Mouse (Mus musculus): ENCODE measurements at regions not wholly inside any gene's neighbourhood (a gene's known extent, or its start where the extent isn't known, plus 50 kb on each side); places are given as distances from the start of the nearest gene placed in this dataset.

- TF ChIP-seq POLR2A (IDR thresholded peaks at IDR 0.05; ENCODE audit: insufficient read depth, low read length): no peak
- no peak for TF ChIP-seq CTCF (IDR thresholded peaks at IDR 0.05; ENCODE audit: low read depth, low read length)
Measured at GRCm38 (mm10) chr10:17212551-17213309, 510.3 kb upstream of the Cited2 start.

Data from ES-Bruce4 (cell line).